Mouse (Mus musculus) hematopoietic stem cell, adult 5-6 weeks (primary cell): ENCODE results near the gene Sptbn2. TPM values are rescaled to one million over a fixed set of nuclear protein-coding genes. Genes with fewer than 3 reads are reported as not detected.

ENCODE experiments used
- total RNA-seq: library from RNA; stranded (forward); fragments of 172-1452, 232-1000 nt; gene quantifications from 2 replicates; pipeline ENCODE4 v1.2.3, GENCODE M21; 2017

Sptbn2 gene
- total RNA-seq, 1 experiment from 2014 or later = 0.20 TPM

Other genes with a start within 250 kb of the Sptbn2 start
- gene Syt12, start 233.7 kb upstream of the Sptbn2 start, total RNA-seq = not detected in 2 replicates
- gene 2010003K11Rik, start 212.6 kb upstream of the Sptbn2 start, total RNA-seq = not detected in 2 replicates
- gene Pcx, start 200.7 kb upstream of the Sptbn2 start, total RNA-seq = 1.2 TPM in 2 replicates
- gene Lrfn4, start 95.5 kb upstream of the Sptbn2 start, total RNA-seq = 4.3 and 4.8 TPM in 2 replicates
- gene Rce1, start 85.5 kb upstream of the Sptbn2 start, total RNA-seq = 17.1 and 24.6 TPM in 2 replicates
- gene Gm960, start 12.5 kb upstream of the Sptbn2 start, total RNA-seq = 0.56 and 6.6 TPM in 2 replicates
- 28.8 and 29.5 TPM in 2 replicates for gene Rbm4b, start 45.3 kb downstream of the Sptbn2 start, total RNA-seq
- gene Rbm4, start 82.7 kb downstream of the Sptbn2 start, total RNA-seq = 75.7 and 127 TPM in 2 replicates
- gene Gm21992, start 100.4 kb downstream of the Sptbn2 start, total RNA-seq = 41.8 and 81.7 TPM in 2 replicates
- 16.8 and 17.4 TPM in 2 replicates for gene Rbm14, start 100.5 kb downstream of the Sptbn2 start, total RNA-seq
- gene Ccs, start 128.2 kb downstream of the Sptbn2 start, total RNA-seq = 24.1 and 24.7 TPM in 2 replicates
- gene Ccdc87, start 128.2 kb downstream of the Sptbn2 start, total RNA-seq = not detected in 2 replicates
- 18.9 and 29.8 TPM in 2 replicates for gene Ctsf, start 144.0 kb downstream of the Sptbn2 start, total RNA-seq
- gene Actn3, start 166.7 kb downstream of the Sptbn2 start, total RNA-seq = 0.06 and 0.20 TPM in 2 replicates
- gene Zdhhc24, start 167.5 kb downstream of the Sptbn2 start, total RNA-seq = 13.1 and 17.4 TPM in 2 replicates
- 2.3 and 3.2 TPM in 2 replicates for gene Bbs1, start 195.5 kb downstream of the Sptbn2 start, total RNA-seq
- 37.6 and 41.1 TPM in 2 replicates for gene Dpp3, start 217.1 kb downstream of the Sptbn2 start, total RNA-seq
- gene Peli3, start 232.0 kb downstream of the Sptbn2 start, total RNA-seq = 0.10 TPM in 1 of 2 replicates, not detected in the other